Mouse (Mus musculus): ENCODE measurements at regions not wholly inside any gene's neighbourhood (a gene's known extent, or its start where the extent isn't known, plus 50 kb on each side); places are given as distances from the start of the nearest gene placed in this dataset.

DNA sequence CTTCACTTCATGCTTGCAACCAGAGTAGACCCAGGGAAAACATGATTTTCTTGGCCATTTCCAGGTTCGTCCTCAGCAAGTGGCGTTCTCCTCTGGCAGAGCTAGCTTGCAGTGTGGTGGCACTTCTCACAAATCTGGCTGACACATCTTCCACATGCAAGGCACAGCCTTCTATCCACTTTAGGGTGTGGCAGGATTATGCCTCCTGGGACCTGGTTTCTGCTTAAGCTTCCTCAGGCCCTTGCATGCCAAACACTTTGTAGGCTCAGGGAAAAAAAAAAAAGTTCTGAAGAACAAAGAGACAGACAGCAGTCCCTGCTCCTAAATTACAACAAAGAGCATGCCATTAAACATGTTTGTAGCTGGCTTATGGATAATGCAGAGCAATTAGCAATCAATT lies 605.6 kb upstream of the Mpdz start:
- no peak for TF ChIP-seq HCFC1 (IDR thresholded peaks at IDR 0.05; ENCODE audit: borderline replicate concordance, insufficient read depth, low read length)
- TF ChIP-seq ZNF384 (IDR thresholded peaks at IDR 0.05; ENCODE audit: low read depth, low read length) = no peak
- no peak for TF ChIP-seq ZC3H11A (IDR thresholded peaks at IDR 0.05; ENCODE audit: borderline replicate concordance, low read depth, low read length)
- no peak for TF ChIP-seq CHD2 (IDR thresholded peaks at IDR 0.05; ENCODE audit: low read depth, low read length)
- TF ChIP-seq MAFK (IDR thresholded peaks at IDR 0.05; ENCODE audit: insufficient read depth, low read depth, low read length) = no peak
- Histone ChIP-seq H3K4me1 (ENCODE audit: control insufficient read depth in 2 of 2, insufficient read depth in 2 of 2, low read length in 2 of 2, poor library complexity in 1 of 2) (no peaks in the 10 kb centered on the region), H3K4me3 (ENCODE audit: insufficient read depth in 1 of 2, low read depth in 1 of 2, low read length in 2 of 2, poor library complexity in 1 of 2, severe bottlenecking in 1 of 2) (no peak overlapping the region), H3K27ac (ENCODE audit: insufficient read depth, low read depth, low read length, poor library complexity, severe bottlenecking) (no peak overlapping the region), H3K9ac (ENCODE audit: insufficient read depth, low read depth, low read length, poor library complexity, severe bottlenecking) (no peak overlapping the region), H3K9me3 (ENCODE audit: control insufficient read depth, insufficient read depth, low read depth, low read length) (no peaks in the 10 kb centered on the region), H3K36me3 (ENCODE audit: control insufficient read depth, insufficient read depth, low read length, poor library complexity, severe bottlenecking) (no peaks in the 10 kb centered on the region)
- no peak for DNase-seq (ENCODE audit: low read depth, low spot score)
- in situ Hi-C loops (cut with MboI; ENCODE audit: low sequenced_read_pairs in 2 of 2, unreplicated experiment in 2 of 2) = no loop called here

DNA sequence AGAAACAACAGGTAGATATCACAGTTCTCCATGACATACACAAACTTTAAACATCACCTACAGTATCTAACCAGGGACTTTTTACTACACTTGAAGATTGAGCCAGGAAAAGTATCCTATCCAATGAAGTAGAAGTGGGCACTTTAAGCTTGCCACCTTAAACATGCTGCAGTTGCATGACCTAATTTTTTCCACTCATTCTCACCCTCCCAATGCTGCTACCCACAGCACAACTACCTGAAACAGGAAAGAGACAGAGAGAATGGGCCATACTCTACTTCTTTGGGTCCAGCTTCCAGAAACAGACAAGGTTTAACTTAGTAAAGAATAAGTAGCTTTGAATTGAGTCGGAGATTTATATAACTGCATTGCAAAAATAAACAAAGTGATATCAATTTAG lies 594.9 kb upstream of the Mpdz start:
- in situ Hi-C loops (cut with MboI; ENCODE audit: low sequenced_read_pairs in 2 of 2, unreplicated experiment in 2 of 2) = no loop called here
- Histone ChIP-seq H3K9me3 (ENCODE audit: control insufficient read depth, insufficient read depth, low read depth, low read length) (peaks cover 1% of the 10 kb centered on the region; the same call in 1 of the 2 replicates), H3K4me1 (ENCODE audit: control insufficient read depth in 2 of 2, insufficient read depth in 2 of 2, low read length in 2 of 2, poor library complexity in 1 of 2) (no peaks in the 10 kb centered on the region), H3K9ac (ENCODE audit: insufficient read depth, low read depth, low read length, poor library complexity, severe bottlenecking) (no peak overlapping the region), H3K4me3 (ENCODE audit: insufficient read depth in 1 of 2, low read depth in 1 of 2, low read length in 2 of 2, poor library complexity in 1 of 2, severe bottlenecking in 1 of 2) (no peak overlapping the region), H3K36me3 (ENCODE audit: control insufficient read depth, insufficient read depth, low read length, poor library complexity, severe bottlenecking) (no peaks in the 10 kb centered on the region), H3K27ac (ENCODE audit: insufficient read depth, low read depth, low read length, poor library complexity, severe bottlenecking) (no peak overlapping the region)
- TF ChIP-seq ZNF384 (IDR thresholded peaks at IDR 0.05; ENCODE audit: low read depth, low read length) (no peak), CHD2 (IDR thresholded peaks at IDR 0.05; ENCODE audit: low read depth, low read length) (no peak), MAFK (IDR thresholded peaks at IDR 0.05; ENCODE audit: insufficient read depth, low read depth, low read length) (no peak), HCFC1 (IDR thresholded peaks at IDR 0.05; ENCODE audit: borderline replicate concordance, insufficient read depth, low read length) (no peak), ZC3H11A (IDR thresholded peaks at IDR 0.05; ENCODE audit: borderline replicate concordance, low read depth, low read length) (no peak)
- no peak for DNase-seq (ENCODE audit: low read depth, low spot score)

DNA sequence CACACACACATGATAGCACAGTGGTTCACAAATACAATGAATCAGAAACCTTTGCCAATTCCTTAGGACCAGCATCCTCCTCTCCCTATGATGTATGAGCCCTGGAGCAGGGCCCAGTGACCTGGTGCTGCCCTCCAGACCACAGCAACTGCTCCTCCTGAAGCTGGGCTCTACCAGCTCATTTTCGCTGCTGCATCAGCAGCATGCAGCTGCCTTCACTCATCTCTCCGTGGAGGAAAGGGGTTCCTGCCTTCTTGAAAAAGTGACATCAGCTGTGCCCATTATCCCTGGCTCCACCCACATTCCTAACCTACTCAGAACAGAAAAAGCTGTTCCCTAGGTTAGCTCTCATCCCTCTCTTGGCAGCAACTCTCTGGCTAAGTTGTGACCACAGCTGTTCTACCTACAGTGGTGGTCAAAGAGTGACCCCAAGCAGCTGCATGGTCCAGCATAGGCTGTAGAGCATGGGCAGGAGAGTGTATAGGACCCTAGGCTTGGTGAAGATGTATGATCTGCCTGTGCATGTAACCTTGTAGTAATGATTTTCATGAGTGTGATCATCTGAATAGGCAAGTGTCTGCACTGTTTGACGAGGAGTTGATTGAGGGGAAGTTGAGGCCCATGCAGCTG lies 592.6 kb upstream of the Mpdz start:
- no peaks in the 10 kb centered on the region for H3K4me1 ChIP-seq (ENCODE audit: control insufficient read depth in 2 of 2, insufficient read depth in 2 of 2, low read length in 2 of 2, poor library complexity in 1 of 2)
- no peak overlapping the region for H3K9ac ChIP-seq (ENCODE audit: insufficient read depth, low read depth, low read length, poor library complexity, severe bottlenecking)
- no peak for TF ChIP-seq ZC3H11A (IDR thresholded peaks at IDR 0.05; ENCODE audit: borderline replicate concordance, low read depth, low read length)
- in situ Hi-C loops (cut with MboI; ENCODE audit: low sequenced_read_pairs in 2 of 2, unreplicated experiment in 2 of 2) = no loop called here
- H3K4me3 ChIP-seq (ENCODE audit: insufficient read depth in 1 of 2, low read depth in 1 of 2, low read length in 2 of 2, poor library complexity in 1 of 2, severe bottlenecking in 1 of 2) = no peak overlapping the region
- no peak for DNase-seq (ENCODE audit: low read depth, low spot score)
- no peak overlapping the region for H3K27ac ChIP-seq (ENCODE audit: insufficient read depth, low read depth, low read length, poor library complexity, severe bottlenecking)
- no peaks in the 10 kb centered on the region for H3K36me3 ChIP-seq (ENCODE audit: control insufficient read depth, insufficient read depth, low read length, poor library complexity, severe bottlenecking)
- H3K9me3 ChIP-seq (ENCODE audit: control insufficient read depth, insufficient read depth, low read depth, low read length) = peaks cover 1% of the 10 kb centered on the region; the same call in 1 of the 2 replicates

DNA sequence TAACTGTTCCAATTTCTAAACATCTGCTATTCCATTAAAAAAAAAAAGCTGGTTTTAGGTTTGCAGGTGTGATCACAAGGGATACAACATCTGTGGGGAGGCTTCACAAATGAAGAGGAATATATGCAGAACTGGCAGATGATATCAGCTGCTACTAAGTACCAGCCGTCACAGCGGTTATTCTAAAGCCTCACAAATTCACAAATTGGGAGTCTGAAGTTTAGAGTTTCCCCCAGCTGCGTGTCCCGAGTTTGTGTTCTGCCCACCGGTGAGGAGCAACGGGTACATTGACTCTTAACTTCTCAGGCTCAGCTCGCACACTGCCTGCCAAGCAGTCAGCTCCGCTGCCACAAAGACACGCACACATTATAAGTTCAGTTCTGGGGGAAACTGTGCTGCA lies 586.6 kb upstream of the Mpdz start:
- H3K4me3 ChIP-seq (ENCODE audit: insufficient read depth in 1 of 2, low read depth in 1 of 2, low read length in 2 of 2, poor library complexity in 1 of 2, severe bottlenecking in 1 of 2) = no peak overlapping the region
- in situ Hi-C loops (cut with MboI; ENCODE audit: low sequenced_read_pairs in 2 of 2, unreplicated experiment in 2 of 2) = no loop called here

DNA sequence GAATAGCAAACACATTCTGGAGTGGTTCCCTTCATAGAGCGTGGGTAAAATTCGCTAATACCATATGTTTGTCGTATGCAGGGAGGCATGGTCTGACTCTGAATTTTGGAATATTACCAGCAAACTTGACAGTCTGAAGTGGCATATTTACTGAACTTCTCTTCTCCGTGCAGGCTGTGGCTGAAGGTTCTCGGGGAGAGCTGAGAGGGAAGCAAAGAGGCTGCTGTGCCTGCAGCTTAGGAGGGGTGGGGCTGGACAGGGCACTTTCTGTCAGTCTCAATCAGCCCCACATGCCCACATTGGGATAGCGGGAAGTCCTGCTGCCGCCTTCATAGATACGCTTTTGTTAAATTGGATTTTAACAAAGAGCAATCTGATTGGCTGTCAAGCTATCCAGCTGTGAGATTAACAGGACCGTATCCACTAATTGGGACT lies 584.8 kb upstream of the Mpdz start:
- DNase-seq (ENCODE audit: low read depth, low spot score) = no peak

More for the DNA sequence above, 586.6 kb upstream of the Mpdz start:
- Histone ChIP-seq H3K36me3 (ENCODE audit: control insufficient read depth, insufficient read depth, low read length, poor library complexity, severe bottlenecking) (no peaks in the 10 kb centered on the region), H3K9ac (ENCODE audit: insufficient read depth, low read depth, low read length, poor library complexity, severe bottlenecking) (no peak overlapping the region), H3K27ac (ENCODE audit: insufficient read depth, low read depth, low read length, poor library complexity, severe bottlenecking) (no peak overlapping the region), H3K4me1 (ENCODE audit: control insufficient read depth in 2 of 2, insufficient read depth in 2 of 2, low read length in 2 of 2, poor library complexity in 1 of 2) (no peaks in the 10 kb centered on the region), H3K9me3 (ENCODE audit: control insufficient read depth, insufficient read depth, low read depth, low read length) (no peaks in the 10 kb centered on the region)
- TF ChIP-seq HCFC1 (IDR thresholded peaks at IDR 0.05; ENCODE audit: borderline replicate concordance, insufficient read depth, low read length) (no peak), MAFK (IDR thresholded peaks at IDR 0.05; ENCODE audit: insufficient read depth, low read depth, low read length) (no peak), ZNF384 (IDR thresholded peaks at IDR 0.05; ENCODE audit: low read depth, low read length) (no peak), ZC3H11A (IDR thresholded peaks at IDR 0.05; ENCODE audit: borderline replicate concordance, low read depth, low read length) (no peak), CHD2 (IDR thresholded peaks at IDR 0.05; ENCODE audit: low read depth, low read length) (no peak)
- no peak for DNase-seq (ENCODE audit: low read depth, low spot score)

More for the DNA sequence above, 584.8 kb upstream of the Mpdz start:
- no peaks in the 10 kb centered on the region for H3K9me3 ChIP-seq (ENCODE audit: control insufficient read depth, insufficient read depth, low read depth, low read length)
- in situ Hi-C loops (cut with MboI; ENCODE audit: low sequenced_read_pairs in 2 of 2, unreplicated experiment in 2 of 2) = no loop called here
- no peaks in the 10 kb centered on the region for H3K36me3 ChIP-seq (ENCODE audit: control insufficient read depth, insufficient read depth, low read length, poor library complexity, severe bottlenecking)
- H3K9ac ChIP-seq (ENCODE audit: insufficient read depth, low read depth, low read length, poor library complexity, severe bottlenecking) = no peak overlapping the region
- H3K27ac ChIP-seq (ENCODE audit: insufficient read depth, low read depth, low read length, poor library complexity, severe bottlenecking) = no peak overlapping the region
- no peaks in the 10 kb centered on the region for H3K4me1 ChIP-seq (ENCODE audit: control insufficient read depth in 2 of 2, insufficient read depth in 2 of 2, low read length in 2 of 2, poor library complexity in 1 of 2)
- H3K4me3 ChIP-seq (ENCODE audit: insufficient read depth in 1 of 2, low read depth in 1 of 2, low read length in 2 of 2, poor library complexity in 1 of 2, severe bottlenecking in 1 of 2) = no peak overlapping the region
- no peak for TF ChIP-seq CHD2 (IDR thresholded peaks at IDR 0.05; ENCODE audit: low read depth, low read length)
- TF ChIP-seq ZC3H11A (IDR thresholded peaks at IDR 0.05; ENCODE audit: borderline replicate concordance, low read depth, low read length) = no peak
- TF ChIP-seq MAFK (IDR thresholded peaks at IDR 0.05; ENCODE audit: insufficient read depth, low read depth, low read length) = no peak
- TF ChIP-seq ZNF384 (IDR thresholded peaks at IDR 0.05; ENCODE audit: low read depth, low read length) = no peak
- no peak for TF ChIP-seq HCFC1 (IDR thresholded peaks at IDR 0.05; ENCODE audit: borderline replicate concordance, insufficient read depth, low read length)
